Mouse (Mus musculus): ENCODE data around the gene AU040320. TPM values are rescaled to one million over a fixed set of nuclear protein-coding genes. Genes with fewer than 3 reads are reported as not detected.

The AU040320 gene
- polyA plus RNA-seq, 1 experiment from 2014 or later: 18.8 TPM

GRCm38 (mm10) chr4:126879560-126880275 is 126.4 kb downstream of the AU040320 start:
- no peaks in the 10 kb centered on the region for H3K27me3 ChIP-seq (replicated peaks; ENCODE audit: control insufficient read depth, insufficient read depth, low read length)

GRCm38 (mm10) chr4:126883602-126884001 is 130.3 kb downstream of the AU040320 start:
- DNase-seq (ENCODE audit: low spot score) (no peak), ATAC-seq (ENCODE audit: low read depth) (no peak)
- Histone ChIP-seq H3K27ac (replicated peaks; ENCODE audit: low read depth, low read length) (no peak overlapping the region), H3K9ac (ENCODE audit: low read depth, low read length) (no peak overlapping the region), H3K4me2 (ENCODE audit: low read depth, low read length) (no peak overlapping the region), H3K27me3 (replicated peaks; ENCODE audit: control insufficient read depth, insufficient read depth, low read length) (no peaks in the 10 kb centered on the region), H3K36me3 (ENCODE audit: control insufficient read depth, insufficient read depth, low read length) (peaks cover 68% of the 10 kb centered on the region), H3K4me1 (ENCODE audit: control insufficient read depth, insufficient read depth, low read length) (no peaks in the 10 kb centered on the region), H3K9me3 (ENCODE audit: control insufficient read depth, low read length) (no peaks in the 10 kb centered on the region), H3K4me3 (ENCODE audit: low read depth, low read length) (no peak overlapping the region)
- 96% methylated on average over 5 of the region's 5 CpGs for WGBS

More at GRCm38 (mm10) chr4:126879560-126880275, 126.4 kb downstream of the AU040320 start:
- no peak overlapping the region for H3K4me3 ChIP-seq (ENCODE audit: low read depth, low read length)
- ATAC-seq (ENCODE audit: low read depth) (no peak), DNase-seq (ENCODE audit: low spot score) (no peak)
- no peak overlapping the region for H3K4me2 ChIP-seq (ENCODE audit: low read depth, low read length)
- H3K27ac ChIP-seq (replicated peaks; ENCODE audit: low read depth, low read length): no peak overlapping the region
- H3K36me3 ChIP-seq (ENCODE audit: control insufficient read depth, insufficient read depth, low read length): peaks cover 80% of the 10 kb centered on the region
- H3K4me1 ChIP-seq (ENCODE audit: control insufficient read depth, insufficient read depth, low read length): no peaks in the 10 kb centered on the region
- H3K9me3 ChIP-seq (ENCODE audit: control insufficient read depth, low read length): no peaks in the 10 kb centered on the region
- 89% methylated on average over 5 of the region's 5 CpGs for WGBS
- no peak overlapping the region for H3K9ac ChIP-seq (ENCODE audit: low read depth, low read length)

- DNase-seq (ENCODE audit: low spot score) (peak; percentile 12), ATAC-seq (ENCODE audit: low read depth) (no peak)
- Histone ChIP-seq H3K4me1 (ENCODE audit: control insufficient read depth, insufficient read depth, low read length) (no peaks in the 10 kb centered on the region), H3K4me2 (ENCODE audit: low read depth, low read length) (no peak overlapping the region), H3K36me3 (ENCODE audit: control insufficient read depth, insufficient read depth, low read length) (peaks cover 67% of the 10 kb centered on the region), H3K4me3 (ENCODE audit: low read depth, low read length) (no peak overlapping the region), H3K27me3 (replicated peaks; ENCODE audit: control insufficient read depth, insufficient read depth, low read length) (no peaks in the 10 kb centered on the region), H3K27ac (replicated peaks; ENCODE audit: low read depth, low read length) (no peak overlapping the region), H3K9me3 (ENCODE audit: control insufficient read depth, low read length) (no peaks in the 10 kb centered on the region), H3K9ac (ENCODE audit: low read depth, low read length) (no peak overlapping the region)
- 47% methylated on average over 1 of the region's 1 CpGs for WGBS
Measured at GRCm38 (mm10) chr4:126885953-126886352, 132.6 kb downstream of the AU040320 start.

GRCm38 (mm10) chr4:126889879-126890278 is 136.5 kb downstream of the AU040320 start:
- Histone ChIP-seq H3K4me3 (ENCODE audit: low read depth, low read length) (no peak overlapping the region), H3K9me3 (ENCODE audit: control insufficient read depth, low read length) (no peaks in the 10 kb centered on the region), H3K27me3 (replicated peaks; ENCODE audit: control insufficient read depth, insufficient read depth, low read length) (no peaks in the 10 kb centered on the region), H3K9ac (ENCODE audit: low read depth, low read length) (no peak overlapping the region), H3K27ac (replicated peaks; ENCODE audit: low read depth, low read length) (no peak overlapping the region), H3K4me1 (ENCODE audit: control insufficient read depth, insufficient read depth, low read length) (no peaks in the 10 kb centered on the region), H3K4me2 (ENCODE audit: low read depth, low read length) (no peak overlapping the region), H3K36me3 (ENCODE audit: control insufficient read depth, insufficient read depth, low read length) (peaks cover 68% of the 10 kb centered on the region)
- no peak for ATAC-seq (ENCODE audit: low read depth)
- DNase-seq (ENCODE audit: low spot score): no peak
- 94% methylated on average over 8 of the region's 8 CpGs for WGBS

Other genes with a start within 250 kb of the AU040320 start
- gene Ago4, start 220.1 kb upstream of the AU040320 start, polyA plus RNA-seq (2014; fragmentation: Nextera tagmentation; extraction: Ambion mirVana): 2.6 and 2.7 TPM in 2 replicates
- 28.0 and 32.5 TPM in 2 replicates for gene Clspn, start 196.6 kb upstream of the AU040320 start, polyA plus RNA-seq (2014; fragmentation: Nextera tagmentation; extraction: Ambion mirVana)
- 4.4 and 5.7 TPM in 2 replicates for gene 5730409E04Rik, start 143.7 kb upstream of the AU040320 start, polyA plus RNA-seq (2014; fragmentation: Nextera tagmentation; extraction: Ambion mirVana)
- gene Psmb2, start 75.9 kb upstream of the AU040320 start, polyA plus RNA-seq (2014; fragmentation: Nextera tagmentation; extraction: Ambion mirVana): 465 and 479 TPM in 2 replicates
- gene Tfap2e, start 17.3 kb upstream of the AU040320 start, polyA plus RNA-seq (2014; fragmentation: Nextera tagmentation; extraction: Ambion mirVana): 0.22 and 0.78 TPM in 2 replicates
- 28.4 and 31.1 TPM in 2 replicates for gene Ncdn, start 106 bp upstream of the AU040320 start, polyA plus RNA-seq (2014; fragmentation: Nextera tagmentation; extraction: Ambion mirVana)
- 19.5 and 20.9 TPM in 2 replicates for gene Zmym4, start 214.6 kb downstream of the AU040320 start, polyA plus RNA-seq (2014; fragmentation: Nextera tagmentation; extraction: Ambion mirVana)